Mouse (Mus musculus): Measurements from ENCODE around the gene Serpinc1. TPM values are rescaled to one million over a fixed set of nuclear protein-coding genes. Genes with fewer than 3 reads are reported as not detected.
"Not testable (repeated sequence)": the region's sequence is repeated elsewhere in the genome, so short reads cannot be mapped to it uniquely, and the experiment has no call there.

Serpinc1 gene
- total RNA-seq, 2 experiments from 2014 or later = 0.07 to 0.36 TPM

DNA sequence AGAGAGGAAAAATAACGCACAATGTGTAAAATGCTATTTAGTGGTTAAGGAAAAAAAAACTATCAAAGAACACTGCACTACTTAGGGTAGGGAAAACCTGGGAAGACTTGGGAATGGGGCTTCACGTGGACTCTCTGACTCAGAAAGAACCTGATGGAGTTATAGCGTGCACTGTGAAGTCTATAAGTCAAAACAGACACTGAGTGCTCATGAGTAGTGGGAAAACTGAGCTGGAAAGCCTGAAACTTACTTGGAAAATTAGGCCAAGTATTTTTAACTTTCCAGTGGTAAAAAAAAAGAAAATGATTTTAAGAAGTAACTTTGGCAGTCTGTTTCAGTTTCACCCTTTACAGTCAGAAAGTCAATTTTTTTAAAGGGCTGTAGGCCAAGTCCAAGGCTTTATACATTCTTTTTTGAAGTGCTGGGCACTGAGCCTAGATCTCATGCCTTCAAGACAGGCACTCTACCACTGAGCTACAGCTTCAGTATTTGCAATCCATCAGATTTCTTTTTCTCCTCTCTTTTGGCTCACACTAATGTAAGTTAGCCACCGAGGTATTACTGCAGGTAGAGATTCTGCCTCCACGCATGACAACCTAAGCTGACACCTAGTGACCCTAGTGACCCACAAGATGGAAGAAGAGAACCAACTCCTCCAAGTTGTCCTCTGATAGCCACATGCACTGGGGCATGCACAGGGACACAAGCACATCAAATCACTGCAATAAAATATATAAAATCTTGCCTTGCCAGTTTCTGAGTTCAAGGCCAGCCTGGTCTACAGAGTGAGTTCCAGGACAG lies 47.2 kb downstream of the Serpinc1 start:
- DNase-seq = no peak

DNA sequence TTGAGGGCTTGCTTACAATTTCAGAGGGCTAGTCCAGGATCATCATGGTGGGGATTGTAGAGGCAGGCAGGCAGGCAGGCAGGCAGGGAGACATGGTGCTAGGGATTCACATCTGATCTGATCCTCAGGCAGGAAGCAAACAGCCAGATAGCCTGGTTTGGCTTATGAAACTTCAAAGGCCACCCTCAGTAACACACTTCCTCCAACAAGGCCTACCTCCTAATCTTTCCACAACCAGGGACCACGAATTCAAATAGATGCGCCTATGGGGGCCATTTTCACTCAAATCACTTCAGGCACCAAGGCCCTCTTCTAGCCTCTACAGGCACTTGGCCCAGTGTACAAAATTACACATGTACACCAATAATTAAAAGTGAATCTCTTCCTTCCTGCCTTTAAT lies 48.8 kb downstream of the Serpinc1 start:
- no peak for DNase-seq

DNA sequence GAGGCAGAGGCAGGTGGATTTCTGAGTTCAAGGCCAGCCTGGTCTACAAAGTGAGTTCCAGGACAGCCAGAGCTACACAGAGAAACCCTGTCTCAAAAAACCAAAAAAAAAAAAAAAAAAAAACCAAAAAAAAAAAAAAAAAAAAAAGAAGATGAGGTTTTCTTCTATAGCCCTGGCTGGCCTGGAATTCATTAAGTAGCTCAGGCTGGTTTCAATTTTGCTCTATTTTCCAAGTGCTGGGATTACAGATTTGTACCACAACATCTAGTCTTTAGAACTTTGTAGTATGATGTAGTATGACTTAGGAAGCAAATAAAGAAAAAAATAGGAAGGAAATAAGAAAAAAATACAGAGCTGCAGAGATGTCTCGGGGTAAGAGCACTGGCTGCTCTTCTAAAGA lies 50.0 kb downstream of the Serpinc1 start:
- DNase-seq = not testable (repeated sequence)

DNA sequence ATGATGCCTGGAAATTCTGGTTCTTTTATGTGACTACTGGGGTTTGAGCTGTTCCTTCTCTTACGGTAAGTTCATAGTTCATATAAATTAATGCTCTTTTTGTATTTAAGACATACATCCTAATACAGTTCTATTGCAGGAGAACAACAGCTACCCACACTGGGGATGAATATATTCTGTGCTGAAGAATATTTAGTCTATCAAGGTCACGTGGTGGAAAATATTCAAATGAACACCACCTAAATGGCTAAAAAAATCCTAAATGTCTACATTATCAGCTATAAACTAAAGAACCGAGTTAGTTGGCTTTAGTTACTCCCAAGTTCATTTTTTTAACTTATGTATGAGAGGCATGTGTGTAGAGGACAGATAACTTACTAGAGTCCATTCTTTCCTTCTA lies 51.7 kb downstream of the Serpinc1 start:
- DNase-seq = no peak

DNA sequence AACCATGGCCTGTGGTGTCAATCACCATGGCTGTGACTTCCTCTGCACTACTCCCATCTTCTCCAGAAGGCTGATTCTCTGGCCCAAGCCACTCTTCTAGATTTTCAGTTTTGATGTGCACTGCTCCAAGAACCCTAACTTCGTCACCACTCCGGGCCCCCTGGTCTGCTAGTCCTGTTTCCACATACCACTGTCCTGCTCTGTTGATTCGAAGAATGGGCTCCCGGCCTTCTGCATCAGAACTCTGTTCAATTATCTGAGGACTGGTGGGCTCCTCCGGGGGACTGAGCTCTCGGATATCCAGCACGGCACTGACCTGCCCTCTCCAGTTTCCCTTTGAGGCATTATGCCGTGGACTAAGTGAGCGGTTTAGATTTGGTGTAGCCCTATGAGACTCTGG lies 53.5 kb downstream of the Serpinc1 start:
- no peak for DNase-seq

DNA sequence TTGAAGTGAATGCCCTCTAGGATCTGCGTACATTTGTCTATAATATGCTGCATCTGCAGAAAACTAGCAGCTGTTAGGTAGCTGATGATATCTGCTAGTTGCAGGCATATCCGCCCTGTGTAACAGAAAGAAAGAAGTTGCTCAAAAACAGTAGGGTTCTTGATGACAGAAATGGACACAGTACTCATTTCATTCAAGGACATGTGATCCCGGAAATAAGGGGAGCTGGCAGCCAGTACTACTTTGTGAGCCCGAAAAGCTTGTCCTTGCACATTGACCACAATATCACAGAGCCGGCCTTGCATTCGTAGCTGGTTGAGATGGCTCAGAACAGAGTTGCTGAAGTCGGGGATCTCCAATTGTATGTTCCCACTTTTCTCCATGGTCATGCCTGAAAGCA lies 54.0 kb downstream of the Serpinc1 start:
- DNase-seq = no peak

DNA sequence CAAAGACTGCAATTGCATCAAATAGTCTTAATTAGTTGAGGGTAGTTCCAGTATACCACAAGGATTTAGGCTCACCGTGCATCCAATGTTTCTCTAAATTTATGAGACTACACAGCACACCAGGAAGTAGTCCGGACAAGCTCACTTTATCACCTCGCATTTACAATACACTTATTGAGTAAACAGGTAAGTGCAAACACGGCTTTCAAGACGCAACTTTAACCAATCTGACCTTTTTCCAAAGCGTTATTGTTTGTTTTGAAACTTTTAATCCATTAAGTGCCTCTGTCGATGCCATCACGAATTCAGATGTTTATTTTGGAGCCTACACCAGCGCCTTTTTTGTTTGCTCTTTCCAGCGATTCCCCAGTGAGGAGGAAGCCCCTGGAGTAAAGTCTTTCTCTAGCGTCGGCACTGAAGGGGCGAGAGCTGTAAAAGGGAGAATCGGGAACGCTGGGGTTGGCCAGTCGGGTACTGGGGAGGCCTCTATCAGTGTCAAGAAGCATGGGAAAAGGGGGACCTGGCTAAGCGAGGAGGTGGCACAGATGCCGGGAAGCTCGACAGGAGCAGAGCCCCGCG lies 55.6 kb downstream of the Serpinc1 start:
- DNase-seq = no peak

DNA sequence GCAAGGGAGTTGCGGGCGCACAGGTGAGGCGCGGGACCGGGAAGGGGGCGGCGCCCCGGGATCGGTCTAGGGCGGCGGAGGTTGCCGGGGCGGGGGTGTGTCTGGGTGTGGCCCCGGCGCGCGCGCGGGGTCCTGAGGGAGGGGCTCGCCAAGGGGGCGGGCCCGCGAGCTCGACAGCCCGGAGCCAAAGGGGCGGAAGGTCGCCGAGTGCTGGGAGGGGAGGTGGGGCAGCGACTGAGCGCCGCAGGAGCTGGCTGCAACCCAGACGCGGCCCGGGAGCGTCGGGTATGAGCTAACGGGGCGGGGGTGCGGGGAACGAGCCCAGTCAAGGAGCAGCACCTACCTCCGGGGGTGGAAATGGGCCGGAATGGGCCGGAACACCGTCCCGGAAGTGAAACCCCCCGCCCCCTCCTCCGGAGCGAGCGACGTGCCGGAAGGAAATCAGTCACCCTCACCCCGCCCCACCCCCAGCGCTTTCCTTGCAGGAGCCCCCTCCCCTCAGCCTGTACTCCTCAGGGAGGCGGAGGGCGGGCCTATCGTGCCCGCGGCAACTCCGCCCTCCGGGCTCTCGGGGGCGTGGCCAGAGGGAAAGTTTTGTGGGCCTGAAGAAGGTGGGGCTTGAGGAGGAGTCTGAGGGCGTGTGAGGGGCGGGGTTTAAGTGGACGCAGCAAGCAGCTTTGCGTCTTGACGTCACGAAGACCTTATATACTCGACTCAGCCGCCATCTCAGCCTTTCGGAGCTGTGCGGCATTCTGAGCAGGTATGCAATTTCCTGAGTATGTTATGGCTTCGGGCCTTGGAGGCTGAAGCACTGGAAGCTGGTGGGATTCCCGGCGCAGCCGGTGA lies 56.3 kb downstream of the Serpinc1 start, which contains the start of gene Zbtb37:
TSS of gene Zbtb37 (minus strand) at position 415 of the 846 bp plus-strand sequence.
- peak; percentile 99 for DNase-seq

DNA sequence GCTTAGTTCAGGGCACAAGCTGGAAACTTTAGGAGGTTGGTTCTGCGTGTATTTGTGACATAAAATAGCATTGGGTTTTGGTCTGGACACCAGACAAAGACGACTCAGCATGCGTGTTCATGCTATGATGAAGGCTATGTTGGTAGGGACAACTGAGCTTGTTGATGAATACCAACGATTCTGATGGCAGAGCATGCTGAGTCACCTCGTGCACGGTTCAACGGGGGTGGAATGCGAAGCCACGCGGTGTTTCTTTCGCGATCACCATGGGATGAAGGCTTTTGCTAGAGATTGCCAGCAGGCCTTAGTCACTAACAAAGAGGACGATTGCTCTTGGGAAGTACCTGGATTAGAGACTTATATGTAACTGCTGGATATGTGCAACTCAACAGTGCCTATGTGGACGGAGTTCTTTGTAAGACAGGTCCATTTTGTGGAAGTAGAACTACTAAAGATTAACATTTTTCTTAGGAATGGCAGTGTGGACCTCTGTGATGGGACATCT lies 56.9 kb downstream of the Serpinc1 start:
- DNase-seq = no peak

DNA sequence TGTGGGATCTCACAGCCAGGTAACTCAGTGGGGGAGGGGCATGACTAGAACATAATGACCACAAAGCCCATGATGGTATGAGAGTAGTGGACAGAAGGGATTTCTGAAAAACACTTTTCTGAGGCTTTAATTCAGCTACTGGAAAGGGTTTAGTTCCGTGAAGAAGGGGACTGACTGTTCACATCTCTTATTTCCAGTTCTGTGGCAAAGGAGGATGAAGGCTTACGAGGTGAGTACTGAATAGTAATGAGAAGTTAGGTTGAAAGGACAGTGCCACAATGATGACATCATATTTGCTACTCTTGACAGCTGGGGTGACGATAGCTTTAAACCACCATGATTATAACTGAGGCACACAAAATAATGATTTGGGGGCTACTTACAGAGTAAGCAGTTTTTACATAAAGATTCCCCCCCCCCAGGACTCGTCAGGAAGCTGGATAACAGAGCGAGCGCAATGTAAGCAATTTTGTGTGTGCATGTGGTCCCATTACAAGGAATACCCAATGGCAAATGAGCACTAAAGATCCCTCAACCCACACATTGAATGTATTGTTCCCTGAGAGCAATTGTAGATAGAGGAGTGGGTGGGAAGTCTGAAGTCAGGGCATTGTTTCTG lies 57.5 kb downstream of the Serpinc1 start:
- DNase-seq = no peak

DNA sequence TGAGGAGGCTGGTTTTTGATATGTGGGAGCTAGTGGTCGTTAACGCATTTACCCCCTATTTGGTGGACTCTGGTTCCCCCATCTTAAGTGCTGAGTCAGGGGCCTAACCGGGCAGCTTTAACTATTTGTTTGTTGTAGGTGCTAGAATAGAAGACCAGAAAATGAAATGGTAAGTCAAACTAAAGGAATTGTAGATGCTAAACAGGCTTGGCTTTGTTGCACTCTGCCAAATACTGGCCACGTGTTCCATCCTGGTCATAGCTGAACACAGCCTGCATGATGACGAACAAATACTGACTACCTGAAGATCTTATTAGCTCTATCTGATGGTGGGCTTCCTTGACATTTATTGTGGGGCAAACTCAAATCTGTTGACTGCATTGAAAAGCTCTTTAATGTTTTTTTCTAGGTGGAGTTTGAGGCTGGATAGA lies 58.0 kb downstream of the Serpinc1 start:
- peak in 1 of 2 experiments; percentile 24 for DNase-seq

DNA sequence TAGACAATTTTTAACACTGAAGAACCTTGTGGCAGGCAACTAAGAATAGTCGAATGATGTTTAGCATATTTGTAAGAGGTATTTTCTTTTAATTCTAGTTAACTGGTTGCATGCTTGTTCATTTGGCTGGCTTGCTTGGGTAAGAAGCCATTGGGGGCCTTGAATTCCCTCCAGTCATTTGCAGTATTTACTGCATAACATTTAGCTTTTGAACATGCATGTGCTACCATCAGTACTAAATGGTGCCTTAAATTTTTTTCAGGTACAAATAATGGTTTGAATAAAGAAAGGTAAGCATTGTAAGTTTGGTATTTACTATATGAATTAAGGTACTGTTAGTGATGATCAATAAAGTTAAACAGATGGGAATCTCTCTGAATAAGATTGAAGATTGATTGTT lies 58.6 kb downstream of the Serpinc1 start:
- DNase-seq = no peak

DNA sequence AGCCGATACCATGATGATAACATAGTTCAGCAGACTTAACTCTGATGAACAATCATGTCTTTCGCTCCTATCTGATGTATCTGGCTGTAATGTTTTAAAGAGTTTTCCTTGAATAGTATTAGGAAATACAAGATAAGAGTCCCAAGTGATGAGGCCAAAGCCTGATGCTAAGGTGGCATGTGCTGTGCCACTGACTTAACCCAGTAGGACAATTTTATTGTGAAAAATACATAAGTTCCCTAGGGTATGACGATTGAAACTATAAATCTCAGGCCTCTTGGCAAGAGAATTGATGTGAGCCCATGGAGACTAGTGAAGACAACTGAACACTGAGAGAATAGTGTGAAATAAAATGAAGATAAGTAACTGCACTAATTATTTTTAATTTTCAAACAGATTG lies 59.2 kb downstream of the Serpinc1 start:
- no peak for DNase-seq

DNA sequence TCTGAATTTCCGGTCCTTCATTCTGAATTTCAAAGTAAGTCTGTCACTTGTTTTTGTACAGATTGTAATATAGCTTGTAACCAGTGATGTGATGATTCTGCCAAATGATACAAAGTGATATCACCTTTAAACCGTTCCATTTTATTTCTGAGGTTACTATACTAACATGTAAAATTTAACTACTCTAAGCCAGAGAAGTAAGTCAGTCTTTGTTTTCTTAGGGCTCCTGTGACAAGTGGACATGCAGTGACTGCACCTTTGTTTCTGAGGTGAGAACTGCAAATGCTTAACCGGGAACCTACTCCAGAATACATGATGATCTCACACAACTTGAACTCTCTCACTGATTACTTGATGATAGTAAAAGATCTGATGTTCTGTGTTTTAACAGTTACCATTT lies 59.6 kb downstream of the Serpinc1 start:
- DNase-seq = no peak

DNA sequence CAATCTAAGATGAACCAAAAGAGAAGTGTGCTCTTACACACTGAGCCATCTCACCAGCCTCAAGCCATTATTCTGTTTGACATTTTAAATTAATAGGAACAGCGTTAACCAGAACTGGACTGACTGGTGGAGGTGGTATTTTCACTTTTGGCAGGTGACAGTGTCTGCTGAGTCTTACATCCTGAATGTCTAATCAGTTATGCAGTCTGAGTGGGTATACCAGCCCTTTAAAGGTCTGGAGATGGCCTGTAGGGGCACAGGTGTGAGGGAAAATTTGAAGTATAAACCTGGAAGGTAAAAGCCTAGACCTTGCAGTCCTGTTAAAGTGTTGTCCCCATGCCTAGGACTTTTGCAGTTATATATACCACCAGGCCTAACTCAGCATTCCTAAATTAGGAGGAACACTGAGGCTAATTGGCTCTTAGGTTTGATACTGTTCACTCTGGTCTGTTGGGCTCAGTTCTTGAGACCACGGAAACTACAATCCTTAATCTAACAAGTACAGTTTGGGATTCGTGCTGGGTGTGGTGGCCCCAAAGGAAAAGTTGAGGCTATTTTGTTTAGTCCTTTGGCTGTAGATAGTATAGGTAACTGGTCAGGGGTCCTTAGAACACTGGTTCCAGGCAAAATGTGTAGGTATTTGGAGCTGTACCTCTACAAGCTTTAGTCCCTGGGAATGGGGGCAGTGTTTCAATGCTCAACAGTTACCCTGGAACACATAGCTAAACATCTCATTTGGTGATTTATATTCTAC lies 60.8 kb downstream of the Serpinc1 start:
- DNase-seq = no peak

DNA sequence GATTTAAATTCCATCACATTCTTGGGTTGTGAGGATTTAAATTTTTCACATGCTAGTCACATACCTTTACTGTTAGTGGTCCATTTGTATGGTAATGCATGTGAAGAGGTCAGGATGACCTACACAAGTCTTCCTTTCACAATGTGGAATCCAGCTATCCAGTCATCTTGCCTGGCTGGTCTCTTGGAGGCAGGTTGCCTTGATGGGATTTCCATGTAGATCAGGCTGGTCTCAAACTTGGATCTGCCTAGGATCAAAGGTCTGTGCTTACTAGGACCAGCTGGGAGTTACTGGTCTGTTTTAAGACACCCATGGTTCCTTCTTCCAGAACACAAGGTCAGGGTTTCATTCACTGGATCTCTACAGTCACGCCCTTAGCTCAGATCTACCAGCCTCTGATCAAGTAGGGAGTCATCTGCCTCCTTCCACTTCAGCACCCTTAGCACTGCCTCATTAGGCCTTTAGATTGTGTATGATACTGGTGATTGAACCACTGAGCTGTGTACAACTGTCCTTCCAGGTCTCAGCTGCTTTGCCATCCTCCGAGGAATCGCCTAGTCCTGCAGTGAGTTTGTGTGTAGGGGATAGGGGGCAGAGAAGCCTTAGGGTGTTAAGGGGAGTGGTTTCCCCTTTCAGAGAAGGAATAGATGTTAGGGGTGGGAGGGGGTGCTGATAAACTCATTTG lies 61.5 kb downstream of the Serpinc1 start:
- no peak for DNase-seq

DNA sequence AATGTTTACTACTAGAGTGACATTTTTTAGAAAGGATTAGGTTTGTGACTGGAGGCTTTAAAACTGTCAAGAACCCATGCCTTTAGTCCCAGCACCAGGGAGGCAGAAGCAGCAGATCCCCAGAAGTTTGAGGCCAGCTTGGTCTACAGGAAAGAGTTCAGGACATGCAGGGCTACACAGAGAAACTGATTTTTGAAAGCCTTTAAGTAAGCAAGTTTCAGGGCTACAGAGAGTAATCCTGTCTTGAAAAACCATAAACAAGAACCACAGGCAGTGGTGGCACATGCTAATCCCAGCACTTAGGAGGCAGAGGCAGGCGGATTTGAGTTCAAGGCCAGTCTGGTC lies 62.0 kb downstream of the Serpinc1 start:
- no peak for DNase-seq

DNA sequence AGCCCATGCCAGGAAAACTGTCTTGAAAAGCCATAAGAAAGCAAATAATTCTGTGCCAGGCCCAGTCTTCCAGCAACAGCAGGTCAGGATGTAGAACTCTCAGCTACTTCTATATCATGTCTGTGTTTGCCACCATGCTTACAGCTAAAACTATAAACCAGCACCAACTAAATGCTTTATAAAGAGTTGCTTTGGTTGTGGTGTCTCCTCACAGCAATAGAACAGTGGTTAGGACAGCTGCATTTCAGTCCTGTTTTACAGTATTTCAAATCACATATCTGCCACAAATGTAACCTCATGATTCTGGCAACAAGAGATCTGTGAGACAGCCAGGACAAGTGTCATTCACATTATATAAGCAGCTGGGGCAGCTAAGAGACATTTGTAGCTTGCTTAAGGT lies 62.5 kb downstream of the Serpinc1 start:
- no peak for DNase-seq

DNA sequence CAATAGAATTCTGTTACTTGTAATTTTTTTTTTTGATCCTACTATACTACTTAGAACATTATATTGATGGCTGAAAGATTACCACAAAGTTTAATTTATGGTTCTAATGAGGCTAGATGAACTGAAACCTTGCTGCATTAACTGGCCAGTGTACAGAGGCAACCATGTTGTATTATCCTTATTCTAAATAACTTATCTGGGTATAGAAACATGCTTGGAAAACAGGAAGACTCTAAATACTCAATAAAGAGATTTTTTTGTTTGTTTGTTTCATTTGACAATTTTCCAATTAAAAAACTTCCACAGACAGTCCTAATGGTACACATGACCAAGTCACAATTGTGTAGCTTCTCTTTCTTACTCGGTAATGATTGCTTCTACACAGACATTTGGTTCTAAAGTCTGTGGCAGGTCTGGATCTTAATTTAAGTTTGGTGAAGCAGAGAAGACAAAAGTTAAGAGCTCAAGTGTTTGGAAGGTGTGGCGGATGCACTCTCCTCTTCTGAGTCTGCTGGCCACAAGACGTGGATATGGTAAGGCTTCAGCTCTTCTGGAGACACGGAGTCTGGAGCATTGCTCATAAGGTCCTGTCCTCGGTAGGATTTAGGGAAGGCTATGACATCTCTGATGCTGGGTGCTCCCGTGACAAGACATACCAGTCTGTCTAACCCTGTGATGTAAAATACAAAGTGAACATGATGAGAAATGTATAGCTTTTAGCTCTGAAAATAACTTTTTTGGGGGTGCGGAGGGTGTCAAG lies 63.1 kb downstream of the Serpinc1 start:
- DNase-seq = no peak

DNA sequence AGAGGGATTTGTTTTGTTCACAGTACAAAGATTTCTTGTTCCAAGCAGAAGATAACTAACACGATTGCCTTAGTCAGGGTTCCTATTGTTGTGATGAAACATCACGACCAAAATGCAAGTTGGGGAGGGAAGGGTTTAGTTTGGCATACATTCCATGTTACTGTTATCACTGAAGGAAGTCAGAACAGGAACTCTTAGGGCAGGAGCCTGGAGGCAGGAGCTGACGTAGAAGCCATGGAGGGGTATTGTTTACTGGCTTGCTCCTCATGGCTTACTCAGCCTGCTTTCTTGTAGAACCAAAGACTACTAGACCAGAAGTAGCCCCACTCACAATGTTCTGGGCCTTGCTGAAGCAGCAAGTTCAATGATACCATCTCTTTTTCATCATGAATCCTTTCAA lies 68.6 kb downstream of the Serpinc1 start:
- DNase-seq = no peak
